Mouse (Mus musculus) embryonic facial prominence, embryonic 13.5 days (tissue): ENCODE data around the gene Rbfox1. TPM values are rescaled to one million over a fixed set of nuclear protein-coding genes. Genes with fewer than 3 reads are reported as not detected.

Experiments
- ATAC-seq: fragments of 200-750 bp; cut with Nextera tagmentation; 2 replicates; pipeline ENCODE4 v1.8.0; 2017; ENCODE audit warnings: low read depth; ENCODE audit not compliant: insufficient number of reproducible peaks, insufficient read depth, low FRiP score, low TSS enrichment
- H3K27ac ChIP-seq: fragments of 300-500 bp; sonication (generic); 2 replicates; pipeline ENCODE4 v1.5.1; 2015; ENCODE audit warnings: moderate library complexity, mild to moderate bottlenecking, inconsistent platforms
- H3K27me3 ChIP-seq: fragments of 300-500 bp; sonication (generic); 2 replicates; pipeline ENCODE4 v1.6.1; 2015; ENCODE audit warnings: mild to moderate bottlenecking, inconsistent platforms
- H3K36me3 ChIP-seq: fragments of 300-500 bp; sonication (generic); 2 replicates; pipeline ENCODE4 v1.6.1; 2015; ENCODE audit warnings: mild to moderate bottlenecking, inconsistent platforms
- H3K4me1 ChIP-seq: fragments of 300-500 bp; sonication (generic); 2 replicates; pipeline ENCODE4 v1.6.1; 2015; ENCODE audit warnings: inconsistent platforms
- H3K4me2 ChIP-seq: fragments of 300-500 bp; sonication (generic); 2 replicates; pipeline ENCODE4 v1.6.1; 2015; ENCODE audit warnings: moderate library complexity, mild to moderate bottlenecking, inconsistent platforms
- H3K4me3 ChIP-seq: fragments of 300-500 bp; sonication (generic); 2 replicates; pipeline ENCODE4 v1.5.1; 2015; ENCODE audit warnings: mild to moderate bottlenecking, inconsistent platforms
- H3K9ac ChIP-seq: fragments of 300-500 bp; sonication (generic); 2 replicates; pipeline ENCODE4 v1.6.1; 2015; ENCODE audit warnings: mild to moderate bottlenecking, inconsistent platforms
- H3K9me3 ChIP-seq: fragments of 300-500 bp; sonication (generic); 2 replicates; pipeline ENCODE4 v1.6.1; 2016; ENCODE audit warnings: inconsistent platforms
- WGBS: fragments of 180-500 bp; shearing (Covaris S2); methylation state at CpG from one replicate; pipeline ENCODE4 v1.1.7; 2015; ENCODE audit warnings: mixed read lengths; 5-methylcytosine and 5-hydroxymethylcytosine counted together
- polyA plus RNA-seq: library from polyadenylated mRNA; unstranded; fragments of >200 nt; fragmentation: Nextera tagmentation; extraction: Ambion mirVana; gene quantifications from 2 replicates; pipeline ENCODE4 v1.2.1, GENCODE M21; 2015

Gene Rbfox1
- polyA plus RNA-seq, 1 experiment from 2014 or later = 3.9 TPM

DNA sequence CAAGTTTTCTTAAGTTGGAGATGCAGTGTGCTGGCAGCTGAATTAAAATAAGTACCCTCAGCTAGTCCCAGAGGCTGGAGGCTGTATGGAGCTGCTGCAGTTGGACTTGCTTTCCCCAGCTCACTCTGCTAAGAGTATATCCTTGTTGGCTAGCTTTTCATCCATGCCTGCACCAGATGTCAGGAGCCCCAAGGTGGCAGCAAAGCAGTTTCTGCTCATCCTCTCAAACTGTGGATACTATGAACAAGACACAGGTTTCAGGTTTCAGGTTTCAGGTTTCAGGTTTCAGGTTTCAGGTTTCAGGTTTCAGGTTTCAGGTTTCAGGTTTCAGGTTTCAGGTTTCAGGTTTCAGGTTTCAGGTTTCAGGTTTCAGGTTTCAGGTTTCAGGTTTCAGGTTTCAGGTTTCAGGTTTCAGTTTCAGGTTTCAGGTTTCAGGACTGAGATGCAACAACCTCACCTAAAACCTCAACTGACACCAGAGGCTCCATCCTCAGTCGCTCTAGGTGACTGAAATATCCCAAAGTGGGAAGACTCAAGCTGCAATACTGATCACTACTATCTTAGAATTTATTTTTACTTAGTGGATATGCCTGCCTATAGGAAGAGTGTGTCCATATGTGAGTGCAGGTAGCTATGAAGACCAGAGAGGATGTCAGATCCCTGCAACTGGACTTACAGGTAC, 801.1 kb downstream of the Rbfox1 start:
- no peak for ATAC-seq
- H3K9me3 ChIP-seq = no peaks in the 10 kb centered on the region
- H3K9ac ChIP-seq = no peak overlapping the region
- H3K36me3 ChIP-seq = no peaks in the 10 kb centered on the region
- H3K27ac ChIP-seq = no peak overlapping the region
- no peaks in the 10 kb centered on the region for H3K27me3 ChIP-seq
- H3K4me1 ChIP-seq = no peaks in the 10 kb centered on the region
- 76% methylated on average over 1 of the region's 1 CpGs for WGBS
- H3K4me3 ChIP-seq = no peak overlapping the region
- no peak overlapping the region for H3K4me2 ChIP-seq

DNA sequence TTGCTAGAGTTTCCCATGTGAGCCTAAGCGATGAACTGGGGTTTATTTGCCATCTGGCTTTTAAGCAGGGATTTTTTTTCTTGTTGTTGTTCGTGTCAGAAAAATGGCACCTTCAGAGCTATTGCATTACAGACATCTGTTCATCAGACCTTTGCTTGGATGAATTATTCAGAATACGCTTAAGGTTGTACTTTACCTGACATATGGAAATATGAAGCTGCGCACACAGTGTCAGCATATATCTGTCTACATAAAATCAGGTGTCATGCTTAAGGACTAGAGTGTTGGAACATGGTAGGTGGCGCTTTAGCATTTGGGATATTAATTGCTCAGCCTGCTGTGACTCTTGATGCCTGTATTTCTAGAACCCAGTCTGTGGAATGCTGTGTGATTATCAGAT, 819.7 kb downstream of the Rbfox1 start:
- Histone ChIP-seq H3K4me3 (no peak overlapping the region), H3K27ac (no peak overlapping the region), H3K9ac (no peak overlapping the region), H3K36me3 (no peaks in the 10 kb centered on the region), H3K27me3 (no peaks in the 10 kb centered on the region), H3K9me3 (no peaks in the 10 kb centered on the region), H3K4me2 (no peak overlapping the region), H3K4me1 (no peaks in the 10 kb centered on the region)
- WGBS = 86% methylated on average over 5 of the region's 5 CpGs
- ATAC-seq = no peak

DNA sequence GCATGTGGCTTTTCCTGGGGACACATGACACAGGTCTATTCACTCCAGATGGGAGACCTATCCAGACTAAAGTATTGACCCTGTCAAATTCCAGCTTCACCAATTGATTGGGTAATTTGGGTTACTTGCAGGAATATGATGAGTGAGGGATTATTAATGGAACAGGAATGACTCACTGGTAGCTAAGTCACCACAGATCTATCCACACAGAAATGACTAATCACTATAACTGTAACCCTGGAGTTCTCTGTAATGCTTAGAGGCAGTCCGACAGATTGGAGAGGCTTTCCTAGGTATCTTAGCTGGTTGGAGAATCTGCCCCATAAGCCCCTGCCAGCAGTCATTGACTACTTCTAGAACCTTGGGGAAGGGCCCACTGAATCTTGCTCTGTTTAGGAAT, 827.2 kb downstream of the Rbfox1 start:
- Histone ChIP-seq H3K9me3 (no peaks in the 10 kb centered on the region), H3K4me1 (no peaks in the 10 kb centered on the region), H3K4me2 (no peak overlapping the region), H3K27ac (no peak overlapping the region), H3K36me3 (no peaks in the 10 kb centered on the region), H3K9ac (no peak overlapping the region), H3K4me3 (no peak overlapping the region), H3K27me3 (no peaks in the 10 kb centered on the region)
- ATAC-seq = no peak
- WGBS = 89% methylated on average over 1 of the region's 1 CpGs

DNA sequence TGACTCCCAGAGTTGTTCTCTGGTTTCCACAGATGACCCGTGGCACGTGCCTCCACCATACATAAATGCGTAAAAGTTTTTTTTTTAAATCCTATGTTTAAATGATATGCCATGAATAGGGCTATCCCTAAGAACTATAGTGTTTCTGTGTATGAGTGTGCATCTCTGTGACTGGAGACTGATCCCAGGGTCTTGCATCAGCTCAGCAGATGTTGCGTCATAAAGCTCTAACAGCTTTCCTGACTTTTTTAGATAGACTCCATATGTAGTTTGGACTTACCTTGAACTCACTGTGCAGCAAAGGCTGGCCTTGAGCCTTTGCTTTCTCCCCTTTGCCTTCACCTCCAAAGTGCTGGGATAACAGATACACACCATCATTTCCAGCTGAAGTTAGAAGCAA, 830.1 kb downstream of the Rbfox1 start:
- WGBS = 83% methylated on average over 4 of the region's 4 CpGs
- no peak for ATAC-seq

DNA sequence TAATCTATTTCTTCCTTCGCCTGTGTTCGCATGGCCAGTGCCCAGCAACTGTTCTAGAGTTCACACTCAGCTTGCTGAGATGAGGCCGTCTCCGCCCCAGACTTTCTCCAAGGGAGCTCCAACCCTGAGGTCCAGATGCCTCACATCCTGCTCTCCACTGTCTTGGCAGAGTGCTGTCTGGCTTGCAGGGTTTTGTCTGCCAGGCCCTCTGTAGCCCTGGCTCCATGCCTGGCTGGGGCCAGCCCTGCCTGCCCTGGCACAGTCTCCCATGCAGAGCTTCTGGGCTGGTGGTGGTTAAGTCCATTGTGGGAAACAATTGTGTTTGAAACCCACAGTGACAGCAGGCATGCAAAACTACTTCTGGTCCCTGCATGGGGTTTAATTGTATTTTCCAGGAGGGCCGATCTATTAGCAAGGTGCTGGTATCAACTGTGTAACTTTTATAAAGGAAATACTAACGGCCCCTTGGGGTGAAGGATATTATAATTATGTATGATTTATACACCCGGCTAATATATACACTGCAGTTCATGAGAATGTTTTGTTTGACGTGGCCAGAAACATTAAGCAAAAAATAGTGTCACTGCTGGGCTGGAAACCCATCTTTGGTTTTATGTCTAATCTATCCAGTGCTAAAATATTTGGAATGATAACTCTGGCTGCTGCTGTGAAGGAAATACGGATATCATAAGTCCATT, 831.2 kb downstream of the Rbfox1 start:
- ATAC-seq = no peak
- Histone ChIP-seq H3K9me3 (no peaks in the 10 kb centered on the region), H3K9ac (no peak overlapping the region), H3K4me1 (no peaks in the 10 kb centered on the region), H3K36me3 (no peaks in the 10 kb centered on the region), H3K27me3 (no peaks in the 10 kb centered on the region), H3K4me3 (no peak overlapping the region), H3K27ac (no peak overlapping the region), H3K4me2 (no peak overlapping the region)
- 85% methylated on average over 9 of the region's 9 CpGs for WGBS

More for the DNA sequence above, 830.1 kb downstream of the Rbfox1 start:
- H3K36me3 ChIP-seq = no peaks in the 10 kb centered on the region
- H3K9ac ChIP-seq = no peak overlapping the region
- H3K4me2 ChIP-seq = no peak overlapping the region
- no peaks in the 10 kb centered on the region for H3K4me1 ChIP-seq
- no peaks in the 10 kb centered on the region for H3K9me3 ChIP-seq
- no peak overlapping the region for H3K27ac ChIP-seq
- no peaks in the 10 kb centered on the region for H3K27me3 ChIP-seq
- H3K4me3 ChIP-seq = no peak overlapping the region

DNA sequence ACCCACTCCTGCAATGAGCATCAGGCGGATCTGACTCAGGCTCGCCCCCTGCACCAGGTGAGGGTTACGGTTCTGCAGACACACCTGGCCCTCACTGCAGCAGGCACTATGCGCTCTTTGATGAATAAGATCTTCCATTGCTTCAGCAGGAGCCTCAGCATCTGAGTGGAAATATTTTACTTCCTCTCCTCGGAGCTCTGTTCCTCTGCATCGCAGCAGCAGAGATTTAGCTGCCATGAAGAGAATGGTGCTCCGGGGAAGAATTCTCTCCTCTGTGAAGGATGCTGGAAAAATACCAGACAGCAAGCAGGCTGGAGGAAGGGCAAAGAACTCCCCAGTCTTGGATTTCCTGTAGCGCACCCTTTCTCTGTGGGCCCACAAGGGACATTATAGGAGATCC, 833.9 kb downstream of the Rbfox1 start:
- no peak overlapping the region for H3K27ac ChIP-seq

DNA sequence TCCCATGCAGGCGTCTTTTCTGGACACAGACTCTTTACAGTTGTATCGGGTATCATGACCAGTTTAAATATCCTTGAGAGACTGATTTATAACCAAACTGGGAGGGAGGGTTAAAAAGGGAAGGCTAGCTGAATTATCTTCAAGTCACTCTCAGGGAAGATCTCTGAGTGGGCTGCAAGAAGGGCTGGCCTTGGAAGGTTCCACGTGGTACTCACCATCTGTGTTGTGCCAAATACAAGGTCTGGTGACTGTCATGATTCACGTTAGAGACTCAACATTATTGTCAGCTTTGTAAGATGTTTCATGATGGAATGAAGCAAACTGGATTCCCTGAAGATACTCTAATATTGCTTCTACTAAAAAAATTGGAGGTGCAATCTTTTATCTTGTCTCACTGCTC, 847.5 kb downstream of the Rbfox1 start:
- H3K4me1 ChIP-seq = no peaks in the 10 kb centered on the region
- no peak for ATAC-seq
- H3K36me3 ChIP-seq = no peaks in the 10 kb centered on the region
- no peak overlapping the region for H3K9ac ChIP-seq
- no peaks in the 10 kb centered on the region for H3K27me3 ChIP-seq
- H3K4me2 ChIP-seq = no peak overlapping the region
- no peak overlapping the region for H3K4me3 ChIP-seq
- H3K27ac ChIP-seq = no peak overlapping the region
- WGBS = 73% methylated on average over 4 of the region's 4 CpGs
- H3K9me3 ChIP-seq = no peaks in the 10 kb centered on the region

More for the DNA sequence above, 833.9 kb downstream of the Rbfox1 start:
- Histone ChIP-seq H3K9ac (no peak overlapping the region), H3K4me2 (no peak overlapping the region), H3K4me1 (no peaks in the 10 kb centered on the region), H3K36me3 (no peaks in the 10 kb centered on the region), H3K27me3 (no peaks in the 10 kb centered on the region), H3K9me3 (no peaks in the 10 kb centered on the region), H3K4me3 (no peak overlapping the region)
- 68% methylated on average over 8 of the region's 8 CpGs for WGBS
- no peak for ATAC-seq

DNA sequence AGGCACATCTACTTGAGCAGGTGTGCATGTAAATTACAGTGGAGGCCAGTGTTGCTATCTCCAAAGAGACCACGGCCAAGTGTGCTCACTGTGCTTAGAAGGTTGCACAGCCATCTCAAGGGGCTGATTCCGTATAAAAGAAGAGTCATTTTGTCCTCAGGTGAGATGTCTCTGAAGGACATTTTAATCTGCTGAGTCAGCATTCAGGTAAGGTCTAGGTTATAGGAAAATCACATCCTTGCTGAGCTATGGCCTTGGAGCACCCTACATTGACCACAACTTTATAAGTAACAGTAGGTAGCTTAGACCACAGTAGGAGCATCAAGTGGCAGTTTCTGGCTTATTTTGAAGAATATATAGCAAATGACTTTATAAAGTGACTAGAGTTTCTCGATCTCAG, 848.3 kb downstream of the Rbfox1 start:
- Histone ChIP-seq H3K36me3 (no peaks in the 10 kb centered on the region), H3K9ac (no peak overlapping the region), H3K4me2 (no peak overlapping the region), H3K9me3 (no peaks in the 10 kb centered on the region), H3K27ac (no peak overlapping the region), H3K4me1 (no peaks in the 10 kb centered on the region), H3K27me3 (no peaks in the 10 kb centered on the region), H3K4me3 (no peak overlapping the region)
- 82% methylated on average over 3 of the region's 3 CpGs for WGBS
- no peak for ATAC-seq

DNA sequence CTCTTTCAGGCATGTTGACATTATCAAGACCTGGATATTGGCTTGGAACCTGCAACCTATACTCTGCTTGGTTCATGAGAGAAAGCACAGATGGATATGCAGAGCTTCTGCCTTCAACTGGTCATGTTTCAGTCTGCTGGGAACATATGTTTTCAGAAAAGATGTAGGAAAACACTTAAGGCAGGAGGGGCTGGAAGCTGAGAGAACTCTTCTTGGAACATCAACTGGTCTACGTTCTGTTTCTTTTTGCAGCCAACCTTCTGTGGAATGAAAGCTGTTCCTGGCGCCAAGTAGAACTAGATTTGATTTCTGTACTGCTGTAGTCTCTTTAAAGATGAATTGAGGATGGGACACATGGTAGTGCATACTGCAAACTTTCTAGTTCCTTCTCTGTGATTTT, 851.4 kb downstream of the Rbfox1 start:
- H3K4me3 ChIP-seq = no peak overlapping the region
- H3K4me1 ChIP-seq = no peaks in the 10 kb centered on the region
- no peaks in the 10 kb centered on the region for H3K36me3 ChIP-seq
- ATAC-seq = no peak
- no peak overlapping the region for H3K4me2 ChIP-seq
- H3K27me3 ChIP-seq = no peaks in the 10 kb centered on the region
- WGBS = 80% methylated on average over 2 of the region's 2 CpGs
- H3K27ac ChIP-seq = no peak overlapping the region
- no peak overlapping the region for H3K9ac ChIP-seq
- H3K9me3 ChIP-seq = no peaks in the 10 kb centered on the region

DNA sequence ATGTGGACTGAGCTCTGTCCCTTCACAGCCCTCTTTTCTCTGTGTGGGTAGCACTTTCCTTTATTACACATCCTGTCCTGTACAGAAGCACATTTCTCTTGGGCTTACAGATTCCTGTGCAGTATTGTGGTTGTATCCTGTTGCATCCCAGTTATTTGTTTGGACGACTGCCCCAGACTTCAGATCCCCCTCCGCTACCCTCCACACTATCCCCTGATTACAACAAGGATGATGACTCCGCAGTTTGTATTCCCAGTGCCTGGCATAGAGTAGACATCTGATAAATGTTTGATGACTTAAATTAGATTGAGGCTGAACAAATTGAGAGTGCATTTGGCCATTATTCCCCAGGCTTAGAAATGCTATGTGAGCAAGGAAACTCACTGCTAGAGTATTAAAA, 851.8 kb downstream of the Rbfox1 start:
- H3K27ac ChIP-seq = no peak overlapping the region
- ATAC-seq = no peak
- H3K4me2 ChIP-seq = no peak overlapping the region
- no peaks in the 10 kb centered on the region for H3K4me1 ChIP-seq
- no peaks in the 10 kb centered on the region for H3K9me3 ChIP-seq
- H3K36me3 ChIP-seq = no peaks in the 10 kb centered on the region
- H3K4me3 ChIP-seq = no peak overlapping the region
- no peaks in the 10 kb centered on the region for H3K27me3 ChIP-seq
- no peak overlapping the region for H3K9ac ChIP-seq
- 67% methylated on average over 3 of the region's 3 CpGs for WGBS

DNA sequence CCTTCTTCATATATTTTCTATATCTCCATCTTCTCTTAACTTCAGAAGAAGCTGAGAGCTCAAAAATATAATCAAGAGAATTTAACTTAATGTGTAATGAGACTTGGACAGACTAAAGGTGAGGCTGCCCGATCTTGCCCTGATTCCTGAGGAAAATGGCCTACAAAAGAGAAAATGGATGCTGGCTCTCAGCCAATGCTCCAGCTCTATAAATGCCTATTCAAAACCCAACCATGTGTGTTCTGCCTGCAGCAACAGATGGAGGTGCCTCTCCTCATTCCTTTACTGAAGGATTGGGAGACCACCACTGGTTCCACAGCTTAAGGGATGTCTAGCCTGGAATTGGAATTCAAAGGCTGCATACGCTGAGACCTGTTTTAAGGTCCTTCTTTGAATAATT, 861.0 kb downstream of the Rbfox1 start:
- ATAC-seq = no peak
- H3K27me3 ChIP-seq = no peaks in the 10 kb centered on the region
- H3K9me3 ChIP-seq = no peaks in the 10 kb centered on the region
- WGBS = 69% methylated on average over 2 of the region's 2 CpGs
- no peak overlapping the region for H3K4me3 ChIP-seq
- no peak overlapping the region for H3K9ac ChIP-seq
- H3K27ac ChIP-seq = no peak overlapping the region
- H3K4me1 ChIP-seq = no peaks in the 10 kb centered on the region
- no peak overlapping the region for H3K4me2 ChIP-seq
- H3K36me3 ChIP-seq = no peaks in the 10 kb centered on the region

DNA sequence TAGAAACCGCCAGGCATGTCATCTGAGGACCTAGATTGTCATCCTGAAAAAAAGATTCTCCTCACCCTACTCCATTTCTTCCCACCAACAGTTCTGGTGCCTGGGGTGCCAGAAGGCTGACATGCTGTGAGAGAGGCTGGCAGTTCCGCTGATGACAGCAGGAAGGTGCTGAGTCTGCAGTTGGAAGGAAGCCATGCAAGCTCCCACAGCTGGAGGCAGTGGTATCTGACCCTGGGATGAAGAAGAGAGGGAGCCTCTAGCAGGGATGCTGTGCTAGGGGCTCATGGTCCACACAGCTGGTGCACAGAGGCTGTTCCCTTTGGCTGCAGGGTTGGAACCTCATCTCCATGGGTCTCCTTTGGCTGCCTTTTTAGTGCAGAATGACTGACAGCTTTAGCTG, 865.3 kb downstream of the Rbfox1 start:
- 49% methylated on average over 2 of the region's 2 CpGs for WGBS
- no peak overlapping the region for H3K4me2 ChIP-seq
- no peak for ATAC-seq

More for the DNA sequence above, 865.3 kb downstream of the Rbfox1 start:
- Histone ChIP-seq H3K36me3 (no peaks in the 10 kb centered on the region), H3K27me3 (no peaks in the 10 kb centered on the region), H3K9ac (no peak overlapping the region), H3K4me3 (no peak overlapping the region), H3K9me3 (no peaks in the 10 kb centered on the region), H3K4me1 (no peaks in the 10 kb centered on the region), H3K27ac (no peak overlapping the region)
